17 mouse cellular contexts compared by ENCODE assay signal in the genomic region with DNA sequence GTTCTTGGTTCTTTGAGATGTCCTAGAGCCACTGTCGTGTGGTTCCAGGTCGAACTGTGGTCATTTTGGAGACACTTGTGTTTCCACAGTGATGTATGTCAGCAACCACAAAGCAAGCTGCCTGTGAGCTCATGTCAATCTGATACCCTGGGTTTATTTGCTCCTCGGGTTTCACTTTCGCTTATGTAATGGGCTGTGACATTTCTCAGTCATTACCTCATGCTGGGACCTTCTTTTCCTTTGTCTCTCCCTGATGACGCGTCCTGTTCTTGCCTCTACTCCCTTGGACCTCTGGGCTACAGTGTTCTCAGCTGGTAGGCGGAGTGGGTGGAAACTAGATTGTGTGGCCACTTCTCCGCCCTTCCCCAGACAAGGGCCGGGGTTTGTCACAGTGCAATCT. TPM values are rescaled to one million over a fixed set of nuclear protein-coding genes. Genes with fewer than 3 reads are reported as not detected.
DNase-seq lines count a peak whose midpoint lies in the region; ATAC-seq and TF ChIP-seq lines count a peak whose summit lies in the region.
"Had no signal": no experiment of that assay in that cellular context is flagged by ENCODE, and none has a peak within 500 bp of the region (broad histone marks: within the 10 kb centered on the region; RNA-seq: fewer than 3 reads in every experiment).

No protein-coding gene starts in this region.

- peaks cover 5% of the 10 kb centered on the region; the same call in 1 of the 2 replicates for H3K9me3 ChIP-seq in forebrain, embryonic 10.5 days
- H3K9me3 ChIP-seq in forebrain, embryonic 14.5 days (replicated peaks; ENCODE audit: control insufficient read depth, low read length), result no peaks in the 10 kb centered on the region
- no peaks in the 10 kb centered on the region for H3K9me3 ChIP-seq in intestine, postnatal 0 days (ENCODE audit: control insufficient read depth)
- H3K9me3 ChIP-seq in stomach, postnatal 0 days (ENCODE audit: control insufficient read depth, low read length), result no peaks in the 10 kb centered on the region
- H3K9me3 ChIP-seq in forebrain, embryonic 13.5 days (replicated peaks), result no peaks in the 10 kb centered on the region
- H3K9me3 ChIP-seq: midbrain, embryonic 12.5 days; neural tube, embryonic 12.5 days had no signal

- WGBS in forebrain, embryonic 10.5 days, result 79% methylated on average over 9 of the region's 9 CpGs
- WGBS in forebrain, embryonic 14.5 days, result 79% methylated on average over 9 of the region's 9 CpGs
- WGBS in intestine, postnatal 0 days, result 65% methylated on average over 9 of the region's 9 CpGs
- WGBS in stomach, postnatal 0 days, result 65% methylated on average over 9 of the region's 9 CpGs
- WGBS in forebrain, embryonic 13.5 days, result 76% methylated on average over 9 of the region's 9 CpGs

- H3K4me1 ChIP-seq in forebrain, embryonic 10.5 days, result peaks cover 40% of the 10 kb centered on the region
- peaks cover 10% of the 10 kb centered on the region for H3K4me1 ChIP-seq in forebrain, embryonic 14.5 days (ENCODE audit: control insufficient read depth, insufficient read depth, low read length)
- no peaks in the 10 kb centered on the region for H3K4me1 ChIP-seq in intestine, postnatal 0 days (replicated peaks; ENCODE audit: control insufficient read depth, insufficient read depth, low read length)
- H3K4me1 ChIP-seq in stomach, postnatal 0 days (replicated peaks; ENCODE audit: control insufficient read depth, insufficient read depth), result 0 out of 2 replicates have a peak, but pooled peaks cover 2% of the 10 kb centered on the region
- H3K4me1 ChIP-seq in forebrain, embryonic 13.5 days, result peaks cover 14% of the 10 kb centered on the region

- H3K4me3 ChIP-seq in forebrain, embryonic 10.5 days, result no peak overlapping the region
- no peak overlapping the region for H3K4me3 ChIP-seq in forebrain, embryonic 14.5 days (ENCODE audit: low read depth, low read length)
- no peak overlapping the region for H3K4me3 ChIP-seq in intestine, postnatal 0 days (ENCODE audit: low read depth, low read length)
- H3K4me3 ChIP-seq in stomach, postnatal 0 days (ENCODE audit: low read depth, low read length), result no peak overlapping the region
- H3K4me3 ChIP-seq in forebrain, embryonic 13.5 days, result no peak overlapping the region
- H3K4me3 ChIP-seq: limb, embryonic 12.5 days; midbrain, embryonic 12.5 days; neural tube, embryonic 12.5 days had no signal

- TF ChIP-seq CTCF in intestine, postnatal 0 days (IDR thresholded peaks at IDR 0.05; ENCODE audit: low read depth), result no peak
- TF ChIP-seq CTCF in stomach, postnatal 0 days (IDR thresholded peaks at IDR 0.05; ENCODE audit: low read depth), result no peak

- no peak for DNase-seq in forebrain, embryonic 10.5 days (ENCODE audit: extremely low spot score, low spot score)
- no peak for DNase-seq in forebrain, embryonic 14.5 days (ENCODE audit: low spot score)
- DNase-seq in retina, postnatal 1 day, result peak; percentile 35
- DNase-seq in retina, embryonic 14.5 days (ENCODE audit: low spot score), result no peak
- DNase-seq in stomach, postnatal 0 days (ENCODE audit: low spot score), result peak; percentile 47
- no peak for DNase-seq in adrenal gland, adult 2 months
- DNase-seq: cerebellum, postnatal 25 days; heart, adult 18-20 months; heart, postnatal 4 days; kidney, adult 18-20 months; kidney, postnatal 36 days; spleen, adult 18-20 months had no signal

- H3K27me3 ChIP-seq in forebrain, embryonic 10.5 days (ENCODE audit: poor library complexity, severe bottlenecking), result no peaks in the 10 kb centered on the region
- H3K27me3 ChIP-seq in forebrain, embryonic 14.5 days (replicated peaks; ENCODE audit: control insufficient read depth, insufficient read depth, low read length), result no peaks in the 10 kb centered on the region
- no peaks in the 10 kb centered on the region for H3K27me3 ChIP-seq in intestine, postnatal 0 days (replicated peaks; ENCODE audit: control insufficient read depth, insufficient read depth, low read length)
- H3K27me3 ChIP-seq in stomach, postnatal 0 days (ENCODE audit: control insufficient read depth, insufficient read depth, low read length), result no peaks in the 10 kb centered on the region
- H3K27me3 ChIP-seq in forebrain, embryonic 13.5 days, result no peaks in the 10 kb centered on the region
- H3K27me3 ChIP-seq: limb, embryonic 12.5 days; midbrain, embryonic 12.5 days; neural tube, embryonic 12.5 days had no signal

- no peak for ATAC-seq in forebrain, embryonic 14.5 days
- ATAC-seq in intestine, postnatal 0 days, result peak; percentile 67
- peak; percentile 91 for ATAC-seq in stomach, postnatal 0 days (ENCODE audit: low FRiP score, low TSS enrichment)
- no peak for ATAC-seq in forebrain, embryonic 13.5 days

- no peak overlapping the region for H3K4me2 ChIP-seq in forebrain, embryonic 14.5 days (ENCODE audit: low read length)
- H3K4me2 ChIP-seq in intestine, postnatal 0 days (replicated peaks; ENCODE audit: low read depth), result no peak overlapping the region
- no peak overlapping the region for H3K4me2 ChIP-seq in stomach, postnatal 0 days (replicated peaks; ENCODE audit: low read depth)
- no peak overlapping the region for H3K4me2 ChIP-seq in forebrain, embryonic 13.5 days
- H3K4me2 ChIP-seq: limb, embryonic 12.5 days; midbrain, embryonic 12.5 days; neural tube, embryonic 12.5 days had no signal

- no peak for TF ChIP-seq EP300 in stomach, postnatal 0 days (optimal IDR thresholded peaks at IDR 0.05)

- no peak overlapping the region for H3K9ac ChIP-seq in forebrain, embryonic 14.5 days (ENCODE audit: low read length)
- H3K9ac ChIP-seq in intestine, postnatal 0 days (ENCODE audit: low read depth, low read length), result no peak overlapping the region
- no peak overlapping the region for H3K9ac ChIP-seq in stomach, postnatal 0 days (ENCODE audit: low read length)
- no peak overlapping the region for H3K9ac ChIP-seq in forebrain, embryonic 13.5 days
- H3K9ac ChIP-seq: limb, embryonic 12.5 days; midbrain, embryonic 12.5 days; neural tube, embryonic 12.5 days had no signal

- H3K36me3 ChIP-seq in forebrain, embryonic 10.5 days (replicated peaks), result no peaks in the 10 kb centered on the region
- H3K36me3 ChIP-seq in forebrain, embryonic 14.5 days (ENCODE audit: control insufficient read depth, insufficient read depth, low read length), result no peaks in the 10 kb centered on the region
- no peaks in the 10 kb centered on the region for H3K36me3 ChIP-seq in intestine, postnatal 0 days (ENCODE audit: control insufficient read depth, insufficient read depth)
- no peaks in the 10 kb centered on the region for H3K36me3 ChIP-seq in stomach, postnatal 0 days (ENCODE audit: control insufficient read depth, insufficient read depth, low read length)
- H3K36me3 ChIP-seq in forebrain, embryonic 13.5 days (ENCODE audit: poor library complexity, severe bottlenecking), result no peaks in the 10 kb centered on the region
- H3K36me3 ChIP-seq: limb, embryonic 12.5 days; midbrain, embryonic 12.5 days; neural tube, embryonic 12.5 days had no signal

- H3K27ac ChIP-seq in forebrain, embryonic 10.5 days, result 0 out of 2 replicates have a peak overlapping the region, but pooled peaks have one; percentile 15
- no peak overlapping the region for H3K27ac ChIP-seq in forebrain, embryonic 14.5 days (ENCODE audit: low read depth, low read length)
- H3K27ac ChIP-seq in intestine, postnatal 0 days (ENCODE audit: low read depth, low read length), result no peak overlapping the region
- no peak overlapping the region for H3K27ac ChIP-seq in stomach, postnatal 0 days (replicated peaks)
- no peak overlapping the region for H3K27ac ChIP-seq in forebrain, embryonic 13.5 days
- H3K27ac ChIP-seq: limb, embryonic 12.5 days; midbrain, embryonic 12.5 days; neural tube, embryonic 12.5 days had no signal

RNA-seq across cellular contexts. Expression of gene Ccn1, which starts 31.5 kb away (rescaled TPM):
- polyA plus RNA-seq in forebrain, embryonic 10.5 days (2016; fragmentation: Nextera tagmentation; extraction: Ambion mirVana), result 49.9 and 64.8 TPM in 2 replicates
- 14.6 and 16.4 TPM in 2 replicates for polyA plus RNA-seq in forebrain, embryonic 14.5 days (2014; fragmentation: Nextera tagmentation; extraction: Ambion mirVana)
- polyA plus RNA-seq in intestine, postnatal 0 days (2015; fragmentation: Nextera tagmentation; extraction: Ambion mirVana), result 33.1 and 37.0 TPM in 2 replicates
- polyA plus RNA-seq in stomach, postnatal 0 days (2015; fragmentation: Nextera tagmentation; extraction: Ambion mirVana), result 78.5 and 84.9 TPM in 2 replicates
- polyA plus RNA-seq in forebrain, embryonic 13.5 days (2015; fragmentation: Nextera tagmentation; extraction: Ambion mirVana), result 32.9 and 35.6 TPM in 2 replicates
- total RNA-seq in adrenal gland, adult 2 months (2021), result 10 to 100 TPM; 13.5 to 24.3 TPM
- polyA plus RNA-seq in adrenal gland, adult 2 months (2012; rRNA removed), result 12.4 and 14.7 TPM in 2 replicates

RNA-seq across cellular contexts. Expression of gene Znhit6, which starts 42.3 kb away (rescaled TPM):
- 49.9 and 56.8 TPM in 2 replicates for polyA plus RNA-seq in forebrain, embryonic 10.5 days (2016; fragmentation: Nextera tagmentation; extraction: Ambion mirVana)
- 28.0 and 28.8 TPM in 2 replicates for polyA plus RNA-seq in forebrain, embryonic 14.5 days (2014; fragmentation: Nextera tagmentation; extraction: Ambion mirVana)
- 13.1 and 15.9 TPM in 2 replicates for polyA plus RNA-seq in intestine, postnatal 0 days (2015; fragmentation: Nextera tagmentation; extraction: Ambion mirVana)
- polyA plus RNA-seq in stomach, postnatal 0 days (2015; fragmentation: Nextera tagmentation; extraction: Ambion mirVana), result 16.8 and 17.5 TPM in 2 replicates
- polyA plus RNA-seq in forebrain, embryonic 13.5 days (2015; fragmentation: Nextera tagmentation; extraction: Ambion mirVana), result 34.9 and 37.1 TPM in 2 replicates
- total RNA-seq in adrenal gland, adult 2 months (2021), result 10 to 100 TPM; 15.0 to 16.0 TPM
- polyA plus RNA-seq in adrenal gland, adult 2 months (2012; rRNA removed), result 0.39 and 0.58 TPM in 2 replicates

Comparison
In these comparisons a context has a peak if more than half of its experiments do, and no peak if none do; other contexts are left out.
1. DNase-seq: peak in retina, postnatal 1 day (single experiment) and stomach, postnatal 0 days (single experiment); none in forebrain, embryonic 10.5 days (single experiment), forebrain, embryonic 14.5 days (single experiment), retina, embryonic 14.5 days (single experiment) and adrenal gland, adult 2 months (single experiment).
2. ATAC-seq: peak in intestine, postnatal 0 days (single experiment) and stomach, postnatal 0 days (single experiment); none in forebrain, embryonic 14.5 days (single experiment) and forebrain, embryonic 13.5 days (single experiment).